Mouse (Mus musculus) MEL (cell line): ENCODE measurements at regions not wholly inside any gene's neighbourhood (a gene's known extent, or its start where the extent isn't known, plus 50 kb on each side); places are given as distances from the start of the nearest gene placed in this dataset.
"Not testable (repeated sequence)": the region's sequence is repeated elsewhere in the genome, so short reads cannot be mapped to it uniquely, and the experiment has no call there.

Experiments used
- DNase-seq: peaks from one replicate; pipeline ENCODE4 v3.0.0; 2011; ENCODE audit warnings: low read depth, low spot score
- H3K27ac ChIP-seq: 2 replicates; pipeline ENCODE4 v1.5.1; 2012; ENCODE audit warnings: low read depth, mild to moderate bottlenecking, control low read depth, low read length, moderate library complexity; ENCODE audit not compliant: control insufficient read depth
- H3K27me3 ChIP-seq, 2 experiments: fragments of 150-350 bp in 1 of 2; sonication (generic) in 1 of 2; 2 replicates each; pipeline ENCODE4 v1.6.1; 2012; ENCODE audit warnings: low read length in 2 of 2, mild to moderate bottlenecking in 2 of 2, improper control_type of control experiment in 1 of 2, moderate library complexity in 1 of 2; ENCODE audit not compliant: insufficient read depth in 2 of 2, control insufficient read depth in 1 of 2
- H3K36me3 ChIP-seq, 2 experiments: 2 replicates each; pipeline ENCODE4 v1.6.1; 2012 to 2014; ENCODE audit warnings: low read length in 2 of 2, improper control_type of control experiment in 1 of 2, inconsistent platforms in 1 of 2, mild to moderate bottlenecking in 1 of 2; ENCODE audit not compliant: insufficient read depth in 2 of 2, control insufficient read depth in 1 of 2
- H3K4me1 ChIP-seq, 2 experiments: fragments of 150-350 bp in 1 of 2; sonication (generic) in 1 of 2; 2 replicates each; pipeline ENCODE4 v1.6.1; 2012; ENCODE audit warnings: low read length in 2 of 2, improper control_type of control experiment in 1 of 2, mild to moderate bottlenecking in 1 of 2; ENCODE audit not compliant: insufficient read depth in 2 of 2, control insufficient read depth in 1 of 2
- H3K4me3 ChIP-seq, 2 experiments: fragments of 150-350 bp in 1 of 2; sonication (generic) in 1 of 2; 2 replicates each; pipeline ENCODE4 v1.5.1; 2012; ENCODE audit warnings: low read depth in 2 of 2, low read length in 2 of 2, mild to moderate bottlenecking in 2 of 2, moderate library complexity in 2 of 2, control low read depth in 1 of 2, improper control_type of control experiment in 1 of 2; ENCODE audit not compliant: control insufficient read depth in 1 of 2, insufficient read depth in 1 of 2
- H3K79me2 ChIP-seq: 2 replicates; pipeline ENCODE4 v1.6.1; 2012; ENCODE audit warnings: mild to moderate bottlenecking, low read length, moderate library complexity; ENCODE audit not compliant: control insufficient read depth, poor library complexity, insufficient read depth
- H3K9ac ChIP-seq: 2 replicates; pipeline ENCODE4 v1.6.1; 2012; ENCODE audit warnings: low read depth, mild to moderate bottlenecking, control low read depth, low read length, moderate library complexity; ENCODE audit not compliant: control insufficient read depth, poor library complexity, severe bottlenecking
- H3K9me3 ChIP-seq: fragments of 150-350 bp; sonication (generic); replicated peaks from 2 replicates; pipeline ENCODE4 v1.6.1; 2012; ENCODE audit warnings: mild to moderate bottlenecking, low read length, improper control_type of control experiment, moderate library complexity; ENCODE audit not compliant: insufficient read depth
- CHD2 ChIP-seq: IDR thresholded peaks from 2 replicates; pipeline ENCODE4 v1.6.1; 2011; ENCODE audit warnings: low read length, improper control_type of control experiment
- CTCF ChIP-seq, 3 experiments: IDR thresholded peaks in 2 of 3; conservative IDR thresholded peaks in 1 of 3; 2 replicates each; pipeline ENCODE4 v1.5.1; 2011 to 2012; ENCODE audit warnings: low read length in 3 of 3, low read depth in 2 of 3, mild to moderate bottlenecking in 2 of 3, improper control_type of control experiment in 1 of 3, inconsistent platforms in 1 of 3, mixed read lengths in 1 of 3, moderate library complexity in 1 of 3; ENCODE audit not compliant: control insufficient read depth in 1 of 3, insufficient read depth in 1 of 3, poor library complexity in 1 of 3, severe bottlenecking in 1 of 3
- E2F4 ChIP-seq: IDR thresholded peaks from 2 replicates; pipeline ENCODE4 v1.6.1; 2011; ENCODE audit warnings: low read depth, low read length, improper control_type of control experiment, borderline replicate concordance
- ETS1 ChIP-seq: IDR thresholded peaks from 2 replicates; pipeline ENCODE4 v1.6.1; 2012; ENCODE audit warnings: low read depth, mild to moderate bottlenecking, inconsistent platforms, low read length, improper control_type of control experiment, moderate library complexity
- GATA1 ChIP-seq: IDR thresholded peaks from 2 replicates; pipeline ENCODE4 v1.6.1; 2011; ENCODE audit warnings: low read depth, low read length, improper control_type of control experiment
- HCFC1 ChIP-seq: IDR thresholded peaks from 2 replicates; pipeline ENCODE4 v1.6.1; 2012; ENCODE audit warnings: low read depth, mild to moderate bottlenecking, inconsistent platforms, low read length, improper control_type of control experiment, moderate library complexity
- MAFK ChIP-seq: IDR thresholded peaks from 2 replicates; pipeline ENCODE4 v1.6.1; 2011; ENCODE audit warnings: low read depth, mild to moderate bottlenecking, low read length, improper control_type of control experiment, borderline replicate concordance
- MXI1 ChIP-seq: IDR thresholded peaks from 2 replicates; pipeline ENCODE4 v1.6.1; 2011; ENCODE audit warnings: mild to moderate bottlenecking, low read depth, low read length, improper control_type of control experiment
- NELFE ChIP-seq: IDR thresholded peaks from 2 replicates; pipeline ENCODE4 v1.6.1; 2011; ENCODE audit warnings: low read depth, low read length, improper control_type of control experiment
- POLR2AphosphoS5 ChIP-seq: IDR thresholded peaks from 2 replicates; pipeline ENCODE4 v1.6.1; 2012; ENCODE audit warnings: low read depth, borderline replicate concordance, mild to moderate bottlenecking, inconsistent platforms, low read length, moderate library complexity, mixed read lengths
- RAD21 ChIP-seq: IDR thresholded peaks from 2 replicates; pipeline ENCODE4 v1.6.1; 2011; ENCODE audit warnings: mild to moderate bottlenecking, low read depth, low read length, improper control_type of control experiment
- RCOR1 ChIP-seq: IDR thresholded peaks from 2 replicates; pipeline ENCODE4 v1.6.1; 2012; ENCODE audit warnings: low read depth, mild to moderate bottlenecking, inconsistent platforms, low read length, improper control_type of control experiment
- SMC3 ChIP-seq: IDR thresholded peaks from 2 replicates; pipeline ENCODE4 v1.6.1; 2011; ENCODE audit warnings: low read depth, low read length, improper control_type of control experiment
- TBP ChIP-seq: IDR thresholded peaks from 2 replicates; pipeline ENCODE4 v1.8.0; 2011; ENCODE audit warnings: low read depth, low read length, improper control_type of control experiment
- UBTF ChIP-seq: IDR thresholded peaks from 2 replicates; pipeline ENCODE4 v1.6.1; 2012; ENCODE audit warnings: low read depth, mild to moderate bottlenecking, inconsistent platforms, low read length, improper control_type of control experiment, moderate library complexity, borderline replicate concordance; ENCODE audit not compliant: insufficient read depth
- USF2 ChIP-seq, 2 experiments: IDR thresholded peaks; 2 replicates each; pipeline ENCODE4 v1.6.1; 2011 to 2012; ENCODE audit warnings: improper control_type of control experiment in 2 of 2, low read length in 2 of 2, borderline replicate concordance in 1 of 2, inconsistent platforms in 1 of 2, low read depth in 1 of 2, mild to moderate bottlenecking in 1 of 2; ENCODE audit not compliant: insufficient read depth in 1 of 2
- ZC3H11A ChIP-seq: IDR thresholded peaks from 2 replicates; pipeline ENCODE4 v1.6.1; 2012; ENCODE audit warnings: low read depth, mild to moderate bottlenecking, inconsistent platforms, low read length, improper control_type of control experiment
- ZKSCAN1 ChIP-seq: IDR thresholded peaks from 2 replicates; pipeline ENCODE4 v1.6.1; 2012; ENCODE audit warnings: low read depth, mild to moderate bottlenecking, inconsistent platforms, low read length, improper control_type of control experiment, moderate library complexity

DNA sequence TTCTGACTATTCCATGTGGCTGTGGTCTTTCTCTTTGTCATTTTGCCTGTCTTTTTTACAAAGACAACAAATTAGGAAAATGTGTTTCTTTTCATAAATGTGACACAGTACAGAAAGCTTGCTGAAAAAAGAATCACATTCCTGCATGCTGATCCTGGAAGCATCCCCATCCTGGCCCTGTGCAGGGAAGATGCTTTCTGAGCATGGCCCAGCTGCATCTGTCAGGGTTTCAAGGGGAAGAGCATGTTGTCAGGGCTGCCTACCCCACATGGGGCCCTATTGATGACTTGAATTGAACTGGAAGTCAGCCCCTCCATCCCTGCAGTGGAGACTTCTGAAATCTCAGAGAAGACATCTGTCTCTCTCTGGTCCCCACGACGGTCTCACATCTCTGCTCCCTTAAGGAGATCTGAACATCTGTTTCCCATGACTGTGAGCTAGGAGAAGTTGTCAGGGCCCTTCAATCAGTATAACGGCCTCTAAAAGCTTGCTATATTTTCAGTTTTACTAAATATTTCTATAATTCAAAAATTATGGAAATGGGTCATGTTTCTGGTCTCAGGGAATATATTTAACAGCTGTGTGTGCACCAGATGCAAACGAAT, 235.8 kb upstream of the Sfrp2 start:
- Histone ChIP-seq H3K9me3 (no peaks in the 10 kb centered on the region), H3K36me3 (no peaks in the 10 kb centered on the region), H3K4me3 (no peak overlapping the region), H3K27ac (no peak overlapping the region), H3K9ac (no peak overlapping the region), H3K4me1 (no peaks in the 10 kb centered on the region), H3K27me3 (no peaks in the 10 kb centered on the region), H3K79me2 (no peaks in the 10 kb centered on the region)
- DNase-seq, result no peak
- TF ChIP-seq SMC3 (no peak), RAD21 (no peak), RCOR1 (no peak), CTCF (IDR thresholded peaks at IDR 0.05 in 2 of 3, conservative IDR thresholded peaks at IDR 0.05 in 1 of 3; ENCODE audit: control insufficient read depth in 1 of 3, insufficient read depth in 1 of 3, low read depth in 2 of 3, low read length in 3 of 3, poor library complexity in 1 of 3, severe bottlenecking in 1 of 3) (no peak), CHD2 (no peak), GATA1 (no peak), UBTF (no peak), ZKSCAN1 (no peak), MAFK (no peak), MXI1 (no peak), ETS1 (no peak), E2F4 (no peak), ZC3H11A (no peak), TBP (no peak), USF2 (IDR thresholded peaks at IDR 0.05; ENCODE audit: borderline replicate concordance in 1 of 2, insufficient read depth in 1 of 2, low read depth in 1 of 2, low read length in 2 of 2) (no peak), HCFC1 (no peak), POLR2AphosphoS5 (no peak), NELFE (no peak)

DNA sequence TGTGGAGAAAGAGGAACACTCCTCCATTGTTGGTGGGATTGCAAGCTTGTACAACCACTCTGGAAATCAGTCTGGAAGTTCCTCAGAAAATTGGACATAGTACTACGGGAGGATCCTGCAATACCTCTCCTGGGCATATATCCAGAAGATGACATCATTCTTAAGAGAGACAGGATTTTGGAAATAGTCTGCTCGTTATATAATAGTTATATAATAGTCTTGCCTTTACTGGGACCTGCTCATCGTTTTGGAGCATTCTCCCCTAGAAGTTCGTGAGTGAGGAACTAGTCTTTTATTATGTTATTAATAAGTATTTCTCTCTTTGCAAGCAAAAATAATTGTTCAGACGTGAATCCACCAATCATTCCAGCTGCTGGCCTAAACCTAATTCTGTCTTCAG, 229.5 kb upstream of the Sfrp2 start:
- H3K27me3 ChIP-seq, H3K27ac ChIP-seq, DNase-seq, H3K4me1 ChIP-seq, H3K9ac ChIP-seq, H3K9me3 ChIP-seq, H3K36me3 ChIP-seq, H3K4me3 ChIP-seq, H3K79me2 ChIP-seq: not testable (repeated sequence)
